Mouse (Mus musculus): ENCODE results near the gene Arsb. TPM values are rescaled to one million over a fixed set of nuclear protein-coding genes. Genes with fewer than 3 reads are reported as not detected.

Gene Arsb
- polyA plus RNA-seq, 1 experiment from 2014 or later, result 7.6 TPM

- Histone ChIP-seq H3K4me3 (no peak overlapping the region), H3K4me2 (peak overlapping the region; percentile 17; the same call in 1 of the 2 replicates), H3K27me3 (replicated peaks) (no peaks in the 10 kb centered on the region), H3K27ac (ENCODE audit: poor library complexity, severe bottlenecking) (peak overlapping the region; percentile 62), H3K9ac (no peak overlapping the region), H3K36me3 (no peaks in the 10 kb centered on the region), H3K9me3 (replicated peaks) (peaks cover 4% of the 10 kb centered on the region), H3K4me1 (replicated peaks) (peaks cover 33% of the 10 kb centered on the region)
- WGBS, result 59% methylated on average over 11 of the region's 11 CpGs
- ATAC-seq (ENCODE audit: insufficient number of reproducible peaks, low FRiP score), result peak; percentile 20; the same call in 1 of the 2 replicates
These were observed 218.5 kb downstream of the Arsb start for GRCm38 (mm10) chr13:93989736-93990611.

GRCm38 (mm10) chr13:93990841-93991240, 219.4 kb downstream of the Arsb start:
- peaks cover 4% of the 10 kb centered on the region for H3K9me3 ChIP-seq (replicated peaks)
- H3K9ac ChIP-seq, result no peak overlapping the region
- H3K36me3 ChIP-seq, result no peaks in the 10 kb centered on the region
- H3K4me3 ChIP-seq, result no peak overlapping the region
- no peaks in the 10 kb centered on the region for H3K27me3 ChIP-seq (replicated peaks)
- 78% methylated on average over 3 of the region's 3 CpGs for WGBS
- no peak for ATAC-seq (ENCODE audit: insufficient number of reproducible peaks, low FRiP score)
- H3K4me2 ChIP-seq, result no peak overlapping the region
- H3K27ac ChIP-seq (ENCODE audit: poor library complexity, severe bottlenecking), result no peak overlapping the region
- H3K4me1 ChIP-seq (replicated peaks), result peaks cover 33% of the 10 kb centered on the region

GRCm38 (mm10) chr13:93992342-93992882, 221.0 kb downstream of the Arsb start:
- Histone ChIP-seq H3K27ac (ENCODE audit: poor library complexity, severe bottlenecking) (peak overlapping the region; percentile 4; the same call in 1 of the 2 replicates), H3K4me2 (no peak overlapping the region), H3K4me3 (no peak overlapping the region), H3K9me3 (replicated peaks) (peaks cover 4% of the 10 kb centered on the region), H3K9ac (no peak overlapping the region), H3K4me1 (replicated peaks) (peaks cover 33% of the 10 kb centered on the region), H3K36me3 (no peaks in the 10 kb centered on the region), H3K27me3 (replicated peaks) (no peaks in the 10 kb centered on the region)
- WGBS, result 82% methylated on average over 5 of the region's 5 CpGs
- ATAC-seq (ENCODE audit: insufficient number of reproducible peaks, low FRiP score), result no peak

Small RNA genes within 50 kb of the gene (microRNA-seq; reads per million reads assigned to microRNA genes)
- gene Gm25534 (not detected), gene Mir5624 (not detected)

Other genes with a start within 250 kb of the Arsb start
- gene Bhmt, start 133.7 kb upstream of the Arsb start, polyA plus RNA-seq (2016; fragmentation: Nextera tagmentation; extraction: Ambion mirVana), result 0.32 TPM in 1 of 2 replicates, not detected in the other
- gene Bhmt2, start 97.3 kb upstream of the Arsb start, polyA plus RNA-seq (2016; fragmentation: Nextera tagmentation; extraction: Ambion mirVana), result 0.19 and 0.31 TPM in 2 replicates
- gene Dmgdh, start 97.2 kb upstream of the Arsb start, polyA plus RNA-seq (2016; fragmentation: Nextera tagmentation; extraction: Ambion mirVana), result 0.14 and 0.42 TPM in 2 replicates

Data from heart, embryonic 12.5 days (tissue).